Mouse (Mus musculus) embryonic fibroblast, embryonic 13.5 days (primary cell): ENCODE measurements around the gene Selenoh. TPM values are rescaled to one million over a fixed set of nuclear protein-coding genes. Genes with fewer than 3 reads are reported as not detected.
"Not testable (repeated sequence)": the region's sequence is repeated elsewhere in the genome, so short reads cannot be mapped to it uniquely, and the experiment has no call there.

ENCODE experiments used
- H3K27ac ChIP-seq: 2 replicates; pipeline ENCODE4 v1.5.1; 2012; ENCODE audit warnings: low read length, control low read depth, inconsistent platforms; ENCODE audit not compliant: insufficient read depth
- H3K4me1 ChIP-seq: 2 replicates; pipeline ENCODE4 v1.6.1; 2011; ENCODE audit warnings: low read length; ENCODE audit not compliant: control insufficient read depth, insufficient read depth
- H3K4me3 ChIP-seq: 2 replicates; pipeline ENCODE4 v1.5.1; 2011; ENCODE audit warnings: mild to moderate bottlenecking, control low read depth, low read length; ENCODE audit not compliant: insufficient read depth
- CTCF ChIP-seq: IDR thresholded peaks from 2 replicates; pipeline ENCODE4 v1.5.1; 2011; ENCODE audit warnings: mild to moderate bottlenecking, control low read depth, low read length, moderate library complexity, borderline replicate concordance; ENCODE audit not compliant: insufficient read depth
- POLR2A ChIP-seq: IDR thresholded peaks from 2 replicates; pipeline ENCODE4 v1.6.1; 2011; ENCODE audit warnings: low read depth, mild to moderate bottlenecking, control low read depth, low read length, moderate library complexity
- polyA plus RNA-seq: library from polyadenylated mRNA; stranded (reverse); fragments of >200 nt; gene quantifications from 2 replicates; pipeline ENCODE4 v1.2.4, GENCODE M21; 2011; ENCODE audit warnings: low read depth; ENCODE audit not compliant: missing spikeins, insufficient read length

Selenoh gene
- polyA plus RNA-seq, 1 experiment = 122 TPM

- Histone ChIP-seq H3K4me3 (no peak overlapping the region), H3K4me1 (0 out of 2 replicates have a peak, but pooled peaks cover 3% of the 10 kb centered on the region), H3K27ac (no peak overlapping the region)
- no peak for TF ChIP-seq CTCF
- no peak for TF ChIP-seq POLR2A
Measured at GRCm38 (mm10) chr2:84703497-84703896, 32.9 kb upstream of the Selenoh start.

GRCm38 (mm10) chr2:84695007-84695695 lies 24.6 kb upstream of the Selenoh start:
- no peak for TF ChIP-seq CTCF
- TF ChIP-seq POLR2A = no peak
- Histone ChIP-seq H3K27ac (no peak overlapping the region), H3K4me3 (no peak overlapping the region), H3K4me1 (no peaks in the 10 kb centered on the region)

GRCm38 (mm10) chr2:84690050-84690449 lies 19.5 kb upstream of the Selenoh start:
- TF ChIP-seq CTCF (no peak), POLR2A (no peak)
- no peaks in the 10 kb centered on the region for H3K4me1 ChIP-seq
- H3K4me3 ChIP-seq = no peak overlapping the region
- no peak overlapping the region for H3K27ac ChIP-seq

- TF ChIP-seq POLR2A (no peak), CTCF (no peak)
- Histone ChIP-seq H3K27ac (no peak overlapping the region), H3K4me1 (no peaks in the 10 kb centered on the region), H3K4me3 (no peak overlapping the region)
Measured at GRCm38 (mm10) chr2:84688080-84688844, 17.7 kb upstream of the Selenoh start.

GRCm38 (mm10) chr2:84682605-84683183 lies 12.1 kb upstream of the Selenoh start:
- no peaks in the 10 kb centered on the region for H3K4me1 ChIP-seq

GRCm38 (mm10) chr2:84679016-84679415 lies 8.4 kb upstream of the Selenoh start, which contains the start of gene Tmx2:
Gene Tmx2, minus strand, starts transcription at chr2:84679140.
- peak within 1 kb of the TSS; percentile 100 for H3K4me3 ChIP-seq
- peaks cover 5% of the 10 kb centered on the region; the same call in 1 of the 2 replicates for H3K4me1 ChIP-seq
- TF ChIP-seq CTCF (no peak), POLR2A (no peak)

More at GRCm38 (mm10) chr2:84682605-84683183, 12.1 kb upstream of the Selenoh start:
- TF ChIP-seq CTCF (no peak), POLR2A (no peak)
- Histone ChIP-seq H3K4me3 (no peak overlapping the region), H3K27ac (no peak overlapping the region)

GRCm38 (mm10) chr2:84677968-84678880 lies 7.7 kb upstream of the Selenoh start, which contains the start of the genes Gm28635 and Med19:
Gene Gm28635, minus strand, starts transcription at chr2:84678041.
Gene Med19, plus strand, starts transcription at chr2:84678402.
- no peak within 1 kb of the TSS for H3K27ac ChIP-seq
- H3K4me3 ChIP-seq = peak within 1 kb of the TSS; percentile 100
- peaks cover 5% of the 10 kb centered on the region; the same call in 1 of the 2 replicates for H3K4me1 ChIP-seq
- TF ChIP-seq POLR2A = peak; percentile 64; the same call in 1 of the 2 replicates
- TF ChIP-seq CTCF = no peak

More at GRCm38 (mm10) chr2:84679016-84679415, 8.4 kb upstream of the Selenoh start, which contains the start of gene Tmx2:
- no peak within 1 kb of the TSS for H3K27ac ChIP-seq

GRCm38 (mm10) chr2:84677270-84677967 lies 6.8 kb upstream of the Selenoh start:
- H3K27ac ChIP-seq = no peak overlapping the region
- TF ChIP-seq POLR2A (no peak), CTCF (peak; percentile 52; the same call in 1 of the 2 replicates)
- peaks cover 5% of the 10 kb centered on the region; the same call in 1 of the 2 replicates for H3K4me1 ChIP-seq
- H3K4me3 ChIP-seq = peak overlapping the region; percentile 81

GRCm38 (mm10) chr2:84671535-84671934 lies 965 bp upstream of the Selenoh start:
- not testable (repeated sequence) for H3K4me1 ChIP-seq, H3K4me3 ChIP-seq, H3K27ac ChIP-seq
